In the genomic region with DNA sequence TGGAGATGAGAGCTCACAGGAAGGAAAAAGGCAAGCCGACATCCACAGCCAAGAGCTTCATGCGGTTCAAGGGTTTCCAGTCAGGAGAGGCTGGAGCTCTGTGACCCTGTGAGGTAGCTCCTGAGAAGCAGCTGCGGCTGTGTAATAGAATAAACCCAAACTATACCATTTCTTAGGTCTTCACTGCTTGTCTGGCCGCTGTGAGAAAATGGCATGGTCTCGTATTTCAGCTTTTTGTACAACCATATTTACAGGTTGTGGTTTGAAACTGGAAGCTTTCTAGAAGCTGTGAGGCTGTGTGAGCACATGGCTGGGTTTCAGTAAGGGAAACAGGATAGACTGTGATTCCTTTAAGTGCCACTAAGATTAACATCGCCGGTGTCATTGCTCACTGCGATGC, we compare ENCODE assay signal across 26 mouse cellular contexts.
"Had no signal": no experiment of that assay in that cellular context is flagged by ENCODE, and none has a peak within 500 bp of the region (broad histone marks: within the 10 kb centered on the region; RNA-seq: fewer than 3 reads in every experiment).

No protein-coding gene starts in this region.

- H3K27me3 ChIP-seq: heart, embryonic 12.5 days; hindbrain, embryonic 12.5 days; kidney, embryonic 15.5 days; limb, embryonic 12.5 days; liver, embryonic 13.5 days had no signal

- H3K4me1 ChIP-seq: heart, embryonic 10.5 days; heart, embryonic 12.5 days; hindbrain, embryonic 10.5 days; hindbrain, embryonic 12.5 days; kidney, embryonic 15.5 days; limb, embryonic 10.5 days; limb, embryonic 12.5 days; liver, embryonic 13.5 days had no signal

- H3K36me3 ChIP-seq: heart, embryonic 10.5 days; heart, embryonic 12.5 days; hindbrain, embryonic 10.5 days; hindbrain, embryonic 12.5 days; kidney, embryonic 15.5 days; limb, embryonic 10.5 days; limb, embryonic 12.5 days; liver, embryonic 13.5 days had no signal

- H3K9me3 ChIP-seq: heart, embryonic 10.5 days; heart, embryonic 12.5 days; hindbrain, embryonic 10.5 days; hindbrain, embryonic 12.5 days; kidney, embryonic 15.5 days; limb, embryonic 10.5 days; limb, embryonic 12.5 days; liver, embryonic 13.5 days had no signal

- DNase-seq: gastrocnemius, postnatal 14 days; gastrocnemius, postnatal 36 days; heart, adult 18-20 months; heart, postnatal 10 days; heart, postnatal 4 days; kidney, adult 11 months; kidney, adult 2 months; kidney, adult 9 months; kidney, postnatal 14 days; kidney, postnatal 36 days; liver; liver, embryonic 13.5 days had no signal

- H3K4me2 ChIP-seq: heart, embryonic 12.5 days; hindbrain, embryonic 12.5 days; hindbrain, embryonic 14.5 days; kidney, embryonic 15.5 days; limb, embryonic 12.5 days; liver, embryonic 11.5 days; liver, embryonic 13.5 days had no signal

- H3K9ac ChIP-seq: heart, embryonic 12.5 days; hindbrain, embryonic 12.5 days; hindbrain, embryonic 14.5 days; kidney, embryonic 15.5 days; limb, embryonic 12.5 days; liver, embryonic 13.5 days had no signal

- ATAC-seq: hindbrain, embryonic 16.5 days; intestine, embryonic 16.5 days had no signal

- H3K27ac ChIP-seq: heart, embryonic 10.5 days; hindbrain, embryonic 10.5 days; hindbrain, embryonic 12.5 days; hindbrain, embryonic 14.5 days; kidney, embryonic 15.5 days; kidney, postnatal 0 days; layer of hippocampus, adult 2 months; left cerebral cortex, adult 2 months; limb, embryonic 10.5 days; limb, embryonic 12.5 days; liver, embryonic 13.5 days had no signal

- H3K4me3 ChIP-seq: heart, embryonic 10.5 days; heart, embryonic 12.5 days; hindbrain, embryonic 10.5 days; hindbrain, embryonic 12.5 days; kidney, embryonic 15.5 days; layer of hippocampus, adult 2 months; left cerebral cortex, adult 2 months; limb, embryonic 10.5 days; limb, embryonic 12.5 days; liver, embryonic 13.5 days had no signal
